Mouse (Mus musculus): ENCODE measurements around the gene Rab27a. TPM values are rescaled to one million over a fixed set of nuclear protein-coding genes. Genes with fewer than 3 reads are reported as not detected.
"Not testable (repeated sequence)": the region's sequence is repeated elsewhere in the genome, so short reads cannot be mapped to it uniquely, and the experiment has no call there.

Gene Rab27a
- polyA plus RNA-seq, 1 experiment from 2014 or later: 1.0 TPM

DNA sequence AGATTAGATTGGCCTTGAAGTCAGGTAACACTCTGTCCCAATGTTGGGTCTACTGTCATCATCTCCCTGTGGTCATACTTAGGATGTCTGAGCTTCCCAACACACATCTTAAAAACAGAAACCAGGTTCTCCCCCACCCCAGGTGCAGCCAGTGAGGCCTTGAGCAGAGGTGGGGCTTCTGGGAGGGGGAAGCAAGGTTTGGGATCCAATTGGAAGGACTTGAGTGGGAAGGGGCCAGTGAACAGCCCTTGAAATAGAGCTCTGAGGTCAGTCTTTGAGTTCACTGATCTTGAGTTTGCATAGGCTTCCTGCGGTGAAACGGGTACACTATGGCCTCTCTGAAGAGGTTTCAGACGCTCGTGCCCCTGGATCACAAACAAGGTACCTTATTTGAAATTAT is 57.5 kb downstream of the Rab27a start, which contains the start of gene Gm20509:
TSS of gene Gm20509 (plus strand) at position 290 of the 400 bp plus-strand sequence.
- H3K27ac ChIP-seq (replicated peaks): no peak within 1 kb of the TSS
- H3K36me3 ChIP-seq: no peaks in the 10 kb centered on the region
- peak within 1 kb of the TSS; percentile 71 for H3K4me2 ChIP-seq (replicated peaks)
- H3K9ac ChIP-seq (replicated peaks): peak within 1 kb of the TSS; percentile 40
- no peaks in the 10 kb centered on the region for H3K9me3 ChIP-seq
- peaks cover 46% of the 10 kb centered on the region for H3K27me3 ChIP-seq
- H3K4me1 ChIP-seq: peaks cover 9% of the 10 kb centered on the region
- WGBS: 92% methylated on average over 4 of the region's 4 CpGs
- H3K4me3 ChIP-seq: peak within 1 kb of the TSS; percentile 39
- no peak for ATAC-seq (replicated peaks)

DNA sequence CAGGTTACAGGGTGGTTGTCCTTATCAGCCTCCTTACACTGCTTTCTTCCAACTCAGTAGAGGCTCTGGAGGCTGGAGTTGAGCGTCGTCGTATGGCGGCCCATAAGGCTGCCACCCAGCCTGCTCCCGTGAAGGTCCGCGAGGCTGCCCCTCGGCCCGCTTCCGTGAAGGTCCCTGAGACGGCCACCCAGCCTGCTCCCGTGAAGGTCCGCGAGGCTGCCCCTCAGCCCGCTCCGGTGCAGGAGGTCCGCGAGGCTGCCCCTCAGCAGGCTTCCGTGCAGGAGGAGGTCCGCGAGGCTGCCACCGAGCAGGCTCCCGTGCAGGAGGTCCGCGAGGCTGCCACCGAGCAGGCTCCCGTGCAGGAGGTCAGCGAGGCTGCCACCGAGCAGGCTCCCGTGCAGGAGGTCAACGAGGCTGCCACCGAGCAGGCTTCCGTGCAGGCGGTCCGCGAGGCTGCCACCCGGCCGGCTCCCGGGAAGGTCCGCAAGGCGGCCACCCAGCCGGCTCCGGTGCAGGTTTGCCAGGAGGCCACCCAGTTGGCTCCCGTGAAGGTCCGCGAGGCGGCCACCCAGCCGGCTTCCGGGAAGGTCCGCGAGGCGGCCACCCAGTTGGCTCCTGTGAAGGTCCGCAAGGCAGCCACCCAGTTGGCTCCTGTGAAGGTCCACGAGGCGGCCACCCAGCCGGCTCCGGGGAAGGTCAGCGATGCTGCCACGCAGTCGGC is 58.7 kb downstream of the Rab27a start:
- Histone ChIP-seq H3K4me3 (peak overlapping the region; percentile 39), H3K36me3 (no peaks in the 10 kb centered on the region), H3K27me3 (peaks cover 46% of the 10 kb centered on the region), H3K9me3 (no peaks in the 10 kb centered on the region), H3K9ac (replicated peaks) (peak overlapping the region; percentile 40), H3K27ac (replicated peaks) (no peak overlapping the region), H3K4me1 (peaks cover 9% of the 10 kb centered on the region), H3K4me2 (replicated peaks) (peak overlapping the region; percentile 71)
- ATAC-seq (replicated peaks): no peak
- 7% methylated on average over 59 of the region's 60 CpGs for WGBS

DNA sequence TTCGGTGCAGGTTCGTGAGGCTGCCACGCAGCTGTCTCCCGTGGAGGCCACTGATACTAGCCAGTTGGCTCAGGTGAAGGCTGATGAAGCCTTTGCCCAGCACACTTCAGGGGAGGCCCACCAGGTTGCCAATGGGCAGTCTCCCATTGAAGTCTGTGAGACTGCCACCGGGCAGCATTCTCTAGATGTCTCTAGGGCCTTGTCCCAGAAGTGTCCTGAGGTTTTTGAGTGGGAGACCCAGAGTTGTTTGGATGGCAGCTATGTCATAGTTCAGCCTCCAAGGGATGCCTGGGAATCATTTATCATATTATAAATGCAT is 59.2 kb downstream of the Rab27a start:
- ATAC-seq (replicated peaks): 0 out of 2 replicates have a peak, but pooled peaks have one; percentile 32
- H3K9ac ChIP-seq (replicated peaks): peak overlapping the region; percentile 40; the same call in 1 of the 2 replicates
- H3K36me3 ChIP-seq: no peaks in the 10 kb centered on the region
- WGBS: 41% methylated on average over 5 of the region's 5 CpGs
- H3K27me3 ChIP-seq: peaks cover 46% of the 10 kb centered on the region
- H3K4me3 ChIP-seq: peak overlapping the region; percentile 39
- H3K4me2 ChIP-seq (replicated peaks): peak overlapping the region; percentile 71
- H3K9me3 ChIP-seq: no peaks in the 10 kb centered on the region
- no peak overlapping the region for H3K27ac ChIP-seq (replicated peaks)
- H3K4me1 ChIP-seq: peaks cover 9% of the 10 kb centered on the region

DNA sequence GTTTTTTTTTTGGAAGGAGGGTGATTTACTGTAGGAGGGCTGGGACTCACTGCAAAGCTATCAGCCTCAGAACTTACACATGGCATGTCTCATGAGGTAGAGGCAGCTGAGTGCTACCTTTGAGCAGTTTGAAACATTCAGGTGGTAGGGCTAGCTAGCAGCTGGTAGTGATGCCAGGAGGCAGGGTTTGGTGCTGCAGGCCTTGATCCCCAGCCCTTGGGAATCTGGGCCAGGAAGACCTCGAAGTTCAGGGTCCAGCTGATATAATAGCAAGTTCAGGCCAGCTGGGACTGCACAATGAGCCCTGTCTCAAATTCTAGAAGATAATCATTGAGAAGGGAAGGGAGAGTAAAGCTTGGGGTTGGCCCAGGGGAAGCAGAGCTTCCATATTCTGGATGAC is 60.5 kb downstream of the Rab27a start:
- WGBS: 75% methylated on average over 1 of the region's 1 CpGs
- Histone ChIP-seq H3K36me3 (no peaks in the 10 kb centered on the region), H3K9ac (replicated peaks) (no peak overlapping the region), H3K4me1 (peaks cover 9% of the 10 kb centered on the region), H3K4me2 (replicated peaks) (no peak overlapping the region), H3K4me3 (no peak overlapping the region), H3K27me3 (peaks cover 46% of the 10 kb centered on the region), H3K9me3 (no peaks in the 10 kb centered on the region), H3K27ac (replicated peaks) (no peak overlapping the region)
- no peak for ATAC-seq (replicated peaks)

DNA sequence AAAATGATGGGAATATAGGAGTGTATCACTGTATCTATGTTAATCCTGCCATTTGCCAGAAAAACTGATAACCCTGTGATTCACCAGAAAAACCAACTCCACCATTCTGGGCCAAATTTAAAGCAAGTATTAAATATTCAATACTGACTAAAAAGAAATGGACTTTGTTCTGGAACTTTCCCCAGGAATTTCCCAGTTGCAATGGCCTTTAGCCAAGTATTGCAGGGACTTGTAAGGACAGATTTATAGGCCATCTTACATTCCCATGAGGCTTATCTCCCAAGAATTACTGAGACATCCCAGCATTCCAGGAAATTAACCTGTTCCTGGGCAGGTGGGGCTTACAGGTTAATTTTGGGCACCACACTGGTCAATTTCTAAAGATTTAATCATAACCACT is 61.1 kb downstream of the Rab27a start:
- Histone ChIP-seq H3K4me1 (peaks cover 9% of the 10 kb centered on the region), H3K9me3 (no peaks in the 10 kb centered on the region), H3K27me3 (peaks cover 46% of the 10 kb centered on the region), H3K36me3 (no peaks in the 10 kb centered on the region), H3K27ac (replicated peaks) (no peak overlapping the region), H3K4me3 (no peak overlapping the region), H3K9ac (replicated peaks) (no peak overlapping the region), H3K4me2 (replicated peaks) (no peak overlapping the region)
- ATAC-seq (replicated peaks): no peak

DNA sequence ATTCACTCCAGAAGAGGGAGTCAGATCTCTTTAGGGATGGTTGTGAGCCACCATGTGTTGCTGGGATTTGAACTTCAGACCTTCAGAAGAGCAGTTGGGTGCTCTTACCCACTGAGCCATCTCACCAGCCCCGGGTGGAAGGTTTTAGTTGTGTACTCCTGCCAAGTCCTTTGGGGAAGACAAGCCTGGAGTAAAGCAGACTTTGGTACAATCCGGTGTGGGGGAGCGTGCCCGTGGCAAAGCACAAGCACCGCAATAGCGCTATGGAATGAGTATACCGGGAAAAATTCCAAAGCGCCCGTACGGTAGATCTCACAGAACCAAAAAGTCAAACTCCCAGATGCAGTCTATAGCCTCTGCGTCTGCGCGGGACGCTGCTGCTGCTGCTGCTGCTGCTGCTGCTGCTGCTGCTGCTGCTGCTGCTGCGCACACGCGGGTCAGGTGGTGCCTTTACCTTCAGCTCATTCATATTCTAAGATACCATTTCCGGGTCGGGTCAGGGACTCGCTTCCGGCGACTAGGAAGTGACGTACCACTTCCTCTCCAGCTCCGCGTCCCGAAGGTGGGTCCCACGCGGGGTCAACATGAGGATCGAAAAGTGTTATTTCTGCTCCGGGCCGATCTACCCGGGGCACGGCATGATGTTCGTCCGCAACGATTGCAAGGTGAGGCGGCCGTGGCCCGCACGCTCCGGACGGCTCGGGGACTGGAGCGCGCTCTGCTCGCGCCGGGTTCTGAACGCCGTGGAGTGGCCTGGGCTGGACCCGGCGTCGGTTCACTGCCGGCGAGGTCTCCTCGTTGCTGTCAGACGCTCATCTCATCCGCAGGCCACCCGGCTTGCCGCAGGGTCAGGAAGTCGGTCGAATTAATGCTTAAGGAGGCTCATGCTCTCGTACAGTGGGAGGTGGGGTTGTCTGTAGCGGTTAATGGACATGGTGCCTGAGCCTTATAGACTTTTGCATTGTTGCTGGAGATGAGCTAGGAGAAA is 68.6 kb downstream of the Rab27a start, which contains the start of gene Rsl24d1:
TSS of gene Rsl24d1 (plus strand) at position 508 of the 988 bp plus-strand sequence.
- Histone ChIP-seq H3K27ac (replicated peaks) (peak within 1 kb of the TSS; percentile 79), H3K9ac (replicated peaks) (peak within 1 kb of the TSS; percentile 71), H3K4me3 (peak within 1 kb of the TSS; percentile 73), H3K36me3 (peaks cover 22% of the 10 kb centered on the region), H3K4me2 (replicated peaks) (peak within 1 kb of the TSS; percentile 69), H3K4me1 (peaks cover 12% of the 10 kb centered on the region), H3K27me3 (no peaks in the 10 kb centered on the region), H3K9me3 (no peaks in the 10 kb centered on the region)
- WGBS: under 1% methylated on average over 64 of the region's 64 CpGs
- peak; percentile 98 for ATAC-seq (replicated peaks)

DNA sequence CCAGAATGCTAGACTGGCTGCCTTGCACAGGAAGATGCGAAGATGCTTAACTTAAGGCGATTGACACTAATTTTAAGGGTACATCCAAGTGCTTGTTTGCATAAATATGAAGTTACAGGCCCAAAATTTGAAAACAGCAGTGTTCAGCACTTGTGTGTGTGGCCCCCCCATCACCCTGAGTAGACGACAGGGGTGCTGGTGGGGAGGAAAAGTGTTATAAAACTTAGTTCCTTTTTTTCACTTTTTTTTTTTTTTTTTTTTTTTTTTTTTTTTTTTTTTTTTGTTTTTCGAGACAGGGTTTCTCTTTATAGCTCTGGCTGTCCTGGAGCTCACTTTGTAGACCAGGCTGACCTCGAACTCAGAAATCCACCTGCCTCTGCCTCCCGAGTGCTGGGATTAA is 72.0 kb downstream of the Rab27a start:
- not testable (repeated sequence) for H3K9me3 ChIP-seq; ATAC-seq (replicated peaks); H3K27ac ChIP-seq (replicated peaks); H3K27me3 ChIP-seq; H3K4me3 ChIP-seq; H3K4me2 ChIP-seq (replicated peaks); H3K9ac ChIP-seq (replicated peaks)
- H3K36me3 ChIP-seq: peaks cover 45% of the 10 kb centered on the region
- WGBS: 82% methylated on average over 6 of the region's 6 CpGs
- H3K4me1 ChIP-seq: peaks cover 12% of the 10 kb centered on the region

DNA sequence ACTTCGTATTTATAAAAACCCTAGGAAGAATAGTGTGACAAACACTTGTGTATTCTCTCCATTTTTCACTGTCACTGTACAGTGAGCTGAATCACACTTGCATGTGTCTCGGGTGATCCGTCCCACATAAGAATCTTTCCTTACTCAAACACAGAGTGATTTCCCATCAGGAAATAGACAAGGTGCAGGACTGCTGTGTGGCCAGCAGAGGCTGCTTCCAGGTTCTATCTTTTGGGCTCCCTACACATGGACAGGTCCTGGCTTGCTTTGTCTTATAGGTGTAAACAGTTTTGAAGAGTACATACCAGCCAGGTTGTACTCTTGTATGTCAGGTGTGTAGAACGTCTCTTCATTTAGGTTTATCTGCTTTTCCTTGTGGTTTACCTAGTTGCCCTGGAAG is 73.4 kb downstream of the Rab27a start:
- 90% methylated on average over 4 of the region's 4 CpGs for WGBS
- Histone ChIP-seq H3K4me3 (no peak overlapping the region), H3K9me3 (no peaks in the 10 kb centered on the region), H3K4me2 (replicated peaks) (no peak overlapping the region), H3K27ac (replicated peaks) (no peak overlapping the region), H3K9ac (replicated peaks) (no peak overlapping the region), H3K36me3 (peaks cover 50% of the 10 kb centered on the region), H3K4me1 (peaks cover 9% of the 10 kb centered on the region), H3K27me3 (no peaks in the 10 kb centered on the region)
- no peak for ATAC-seq (replicated peaks)

DNA sequence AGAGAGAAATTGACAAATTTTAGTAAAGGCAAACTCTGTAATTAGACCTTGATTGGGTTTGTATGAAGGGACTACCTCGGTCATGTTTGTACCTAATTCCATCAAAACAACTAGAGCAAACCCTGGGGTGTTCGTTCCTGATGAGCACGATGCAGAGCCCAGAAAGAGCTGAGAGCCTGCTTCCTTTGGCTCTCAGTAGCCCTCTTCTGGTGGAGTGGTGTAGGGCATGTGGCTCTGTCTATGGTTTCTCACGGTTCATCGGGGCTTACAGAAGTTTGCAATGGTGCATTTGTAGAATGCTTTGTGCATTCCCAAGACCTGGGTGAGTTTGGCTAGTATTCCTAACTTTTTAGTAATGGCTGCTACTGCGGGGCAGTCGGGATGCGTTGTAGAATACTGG is 77.1 kb downstream of the Rab27a start:
- Histone ChIP-seq H3K27me3 (no peaks in the 10 kb centered on the region), H3K9me3 (no peaks in the 10 kb centered on the region), H3K4me2 (replicated peaks) (no peak overlapping the region), H3K4me1 (no peaks in the 10 kb centered on the region), H3K36me3 (peaks cover 74% of the 10 kb centered on the region), H3K27ac (replicated peaks) (no peak overlapping the region), H3K4me3 (no peak overlapping the region), H3K9ac (replicated peaks) (no peak overlapping the region)
- ATAC-seq (replicated peaks): no peak
- 80% methylated on average over 8 of the region's 8 CpGs for WGBS

DNA sequence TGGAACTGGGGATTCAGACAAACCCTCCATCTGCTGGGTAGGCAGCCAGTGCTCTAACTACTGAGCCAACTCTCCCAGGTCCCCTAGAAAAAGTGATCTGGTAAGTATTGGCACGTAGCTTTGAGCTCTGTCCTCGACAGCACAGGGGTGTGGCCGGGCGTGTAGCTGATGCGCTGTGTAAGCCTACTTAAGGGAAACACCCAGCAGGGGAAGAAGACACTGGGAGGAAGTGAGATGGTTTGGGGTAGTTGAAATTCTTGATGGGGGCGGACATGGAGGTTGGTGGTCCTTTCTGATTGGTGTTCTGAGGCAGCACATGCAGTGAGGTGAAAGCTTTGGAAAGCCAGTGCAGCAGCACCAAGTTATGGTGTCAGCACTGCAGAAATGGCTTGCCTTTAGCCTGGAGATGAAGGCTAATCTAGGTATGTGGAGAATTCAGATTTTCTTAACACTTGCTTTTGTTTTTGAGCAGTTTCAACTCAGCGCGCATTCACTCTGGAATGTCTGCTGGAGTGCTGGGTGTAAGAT is 80.5 kb downstream of the Rab27a start:
- 93% methylated on average over 8 of the region's 8 CpGs for WGBS
- Histone ChIP-seq H3K4me1 (no peaks in the 10 kb centered on the region), H3K4me3 (no peak overlapping the region), H3K36me3 (peaks cover 78% of the 10 kb centered on the region), H3K9me3 (no peaks in the 10 kb centered on the region), H3K27me3 (no peaks in the 10 kb centered on the region), H3K4me2 (replicated peaks) (no peak overlapping the region), H3K9ac (replicated peaks) (no peak overlapping the region), H3K27ac (replicated peaks) (no peak overlapping the region)
- ATAC-seq (replicated peaks): no peak

DNA sequence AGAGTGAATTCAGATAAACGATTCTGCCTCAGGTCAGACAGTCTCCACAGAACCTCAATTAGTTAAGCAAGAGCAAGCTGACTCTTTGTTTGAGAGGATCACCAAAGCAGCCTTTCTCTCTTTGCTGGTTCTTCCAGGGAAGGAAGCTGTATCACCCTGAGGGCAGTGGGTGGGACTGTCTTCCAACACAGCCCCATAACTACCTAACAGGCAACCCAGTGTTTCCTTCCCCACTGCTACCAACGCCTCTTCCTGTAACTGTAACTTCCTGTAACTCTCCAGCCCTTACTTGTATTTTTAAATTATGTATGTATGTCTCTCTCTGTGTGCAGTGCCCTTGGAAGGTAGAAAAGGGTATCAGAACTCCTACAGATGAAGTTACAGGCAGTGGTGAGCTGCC is 82.8 kb downstream of the Rab27a start:
- WGBS: 91% methylated on average over 2 of the region's 2 CpGs
- no peak for ATAC-seq (replicated peaks)
- Histone ChIP-seq H3K4me1 (no peaks in the 10 kb centered on the region), H3K27ac (replicated peaks) (no peak overlapping the region), H3K9me3 (no peaks in the 10 kb centered on the region), H3K27me3 (no peaks in the 10 kb centered on the region), H3K4me3 (no peak overlapping the region), H3K4me2 (replicated peaks) (no peak overlapping the region), H3K9ac (replicated peaks) (no peak overlapping the region), H3K36me3 (peaks cover 59% of the 10 kb centered on the region)

DNA sequence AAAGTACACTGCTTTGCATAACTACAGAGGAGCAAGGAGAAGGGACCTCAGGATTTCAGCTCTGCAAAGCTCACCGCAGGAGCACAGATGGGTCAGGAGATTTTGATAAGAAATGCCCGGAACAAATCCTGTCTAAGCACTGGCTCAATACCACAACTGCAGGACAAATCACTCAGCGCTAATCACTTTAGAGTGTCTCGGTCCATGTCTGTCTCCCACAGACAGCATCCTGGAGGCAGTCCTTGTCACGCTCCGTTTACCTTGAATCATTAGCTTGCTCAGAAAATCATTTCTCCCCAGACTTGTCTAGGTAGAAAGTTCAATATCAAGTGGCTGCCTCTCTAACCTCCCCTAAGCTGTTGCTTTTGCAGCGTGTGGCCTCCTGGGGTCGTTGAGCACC is 85.2 kb downstream of the Rab27a start:
- 87% methylated on average over 8 of the region's 8 CpGs for WGBS
- H3K9ac ChIP-seq (replicated peaks): no peak overlapping the region
- H3K36me3 ChIP-seq: peaks cover 43% of the 10 kb centered on the region
- no peaks in the 10 kb centered on the region for H3K4me1 ChIP-seq
- H3K4me2 ChIP-seq (replicated peaks): no peak overlapping the region
- H3K27ac ChIP-seq (replicated peaks): no peak overlapping the region
- H3K9me3 ChIP-seq: no peaks in the 10 kb centered on the region
- no peak overlapping the region for H3K4me3 ChIP-seq
- ATAC-seq (replicated peaks): no peak
- no peaks in the 10 kb centered on the region for H3K27me3 ChIP-seq

All from forebrain, embryonic 15.5 days (tissue).